Mouse (Mus musculus) liver, embryonic 13.5 days (tissue): ENCODE results near the gene 9530003J23Rik. TPM values are rescaled to one million over a fixed set of nuclear protein-coding genes. Genes with fewer than 3 reads are reported as not detected.

Experiments
- ATAC-seq: fragments of 200-750 bp; cut with Nextera tagmentation; 2 replicates; pipeline ENCODE4 v1.8.0; 2017; ENCODE audit warnings: low read depth, mild to moderate bottlenecking, moderate number of reproducible peaks, moderate library complexity
- DNase-seq: peaks from one replicate; pipeline ENCODE4 v3.0.0; 2022
- H3K27ac ChIP-seq: fragments of 300-500 bp; sonication (generic); 2 replicates; pipeline ENCODE4 v1.5.1; 2015; ENCODE audit warnings: moderate library complexity, mild to moderate bottlenecking, inconsistent platforms
- H3K27me3 ChIP-seq: fragments of 300-500 bp; sonication (generic); 2 replicates; pipeline ENCODE4 v1.6.1; 2015; ENCODE audit warnings: mild to moderate bottlenecking, inconsistent platforms
- H3K36me3 ChIP-seq: fragments of 300-500 bp; sonication (generic); 2 replicates; pipeline ENCODE4 v1.6.1; 2015; ENCODE audit warnings: mild to moderate bottlenecking, inconsistent platforms
- H3K4me1 ChIP-seq: fragments of 300-500 bp; sonication (generic); replicated peaks from 2 replicates; pipeline ENCODE4 v1.6.1; 2015; ENCODE audit warnings: inconsistent platforms
- H3K4me2 ChIP-seq: fragments of 300-500 bp; sonication (generic); 2 replicates; pipeline ENCODE4 v1.6.1; 2015; ENCODE audit warnings: inconsistent platforms, mild to moderate bottlenecking, moderate library complexity
- H3K4me3 ChIP-seq: fragments of 300-500 bp; sonication (generic); replicated peaks from 2 replicates; pipeline ENCODE4 v1.5.1; 2015; ENCODE audit warnings: mild to moderate bottlenecking, inconsistent platforms
- H3K9ac ChIP-seq: fragments of 300-500 bp; sonication (generic); 2 replicates; pipeline ENCODE4 v1.6.1; 2015; ENCODE audit warnings: mild to moderate bottlenecking, inconsistent platforms
- H3K9me3 ChIP-seq: fragments of 300-500 bp; sonication (generic); replicated peaks from 2 replicates; pipeline ENCODE4 v1.6.1; 2016; ENCODE audit warnings: inconsistent platforms
- WGBS: fragments of 180-500 bp; shearing (Covaris S2); methylation state at CpG from one replicate; pipeline ENCODE4 v1.1.7; 2015; ENCODE audit not compliant: insufficient replicate concordance; 5-methylcytosine and 5-hydroxymethylcytosine counted together
- polyA plus RNA-seq: library from polyadenylated mRNA; unstranded; fragments of >200 nt; fragmentation: Nextera tagmentation; extraction: Ambion mirVana; gene quantifications from 2 replicates; pipeline ENCODE4 v1.2.1, GENCODE M21; 2015

9530003J23Rik gene
- polyA plus RNA-seq, 1 experiment from 2014 or later: not detected

GRCm38 (mm10) chr10:117208221-117208620 is 30.3 kb downstream of the 9530003J23Rik start:
- H3K36me3 ChIP-seq: no peaks in the 10 kb centered on the region
- ATAC-seq (no peak), DNase-seq (no peak)
- no peak overlapping the region for H3K27ac ChIP-seq
- 78% methylated on average over 15 of the region's 15 CpGs for WGBS
- H3K4me1 ChIP-seq: peaks cover 11% of the 10 kb centered on the region
- no peaks in the 10 kb centered on the region for H3K9me3 ChIP-seq
- H3K4me2 ChIP-seq: no peak overlapping the region
- H3K4me3 ChIP-seq: no peak overlapping the region
- H3K9ac ChIP-seq: no peak overlapping the region
- H3K27me3 ChIP-seq: 0 out of 2 replicates have a peak, but pooled peaks cover 6% of the 10 kb centered on the region

DNA sequence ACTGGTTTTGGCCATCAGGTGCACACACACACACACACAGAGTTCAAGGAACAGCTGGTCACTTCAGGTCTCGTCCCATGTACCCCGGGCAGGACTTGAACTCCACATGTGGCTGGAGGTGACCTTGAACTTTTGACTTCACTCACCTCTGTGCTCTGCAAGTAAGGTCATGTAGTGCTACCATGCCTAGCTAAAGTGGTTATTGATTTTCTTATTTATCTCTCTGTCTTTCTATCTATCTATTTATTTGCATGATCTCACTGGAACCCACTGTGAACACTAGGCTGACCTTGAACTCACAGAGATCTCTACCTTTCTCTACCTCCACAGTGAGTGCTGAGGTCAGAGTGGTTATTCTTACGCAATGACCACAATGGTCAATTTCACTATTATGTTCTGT is 32.4 kb downstream of the 9530003J23Rik start:
- 0 out of 2 replicates have a peak, but pooled peaks cover 6% of the 10 kb centered on the region for H3K27me3 ChIP-seq
- H3K9me3 ChIP-seq: no peaks in the 10 kb centered on the region
- H3K4me3 ChIP-seq: no peak overlapping the region
- no peak overlapping the region for H3K27ac ChIP-seq
- 72% methylated on average over 3 of the region's 3 CpGs for WGBS
- DNase-seq (no peak), ATAC-seq (no peak)
- H3K9ac ChIP-seq: no peak overlapping the region
- no peak overlapping the region for H3K4me2 ChIP-seq
- H3K36me3 ChIP-seq: no peaks in the 10 kb centered on the region
- peaks cover 12% of the 10 kb centered on the region for H3K4me1 ChIP-seq

DNA sequence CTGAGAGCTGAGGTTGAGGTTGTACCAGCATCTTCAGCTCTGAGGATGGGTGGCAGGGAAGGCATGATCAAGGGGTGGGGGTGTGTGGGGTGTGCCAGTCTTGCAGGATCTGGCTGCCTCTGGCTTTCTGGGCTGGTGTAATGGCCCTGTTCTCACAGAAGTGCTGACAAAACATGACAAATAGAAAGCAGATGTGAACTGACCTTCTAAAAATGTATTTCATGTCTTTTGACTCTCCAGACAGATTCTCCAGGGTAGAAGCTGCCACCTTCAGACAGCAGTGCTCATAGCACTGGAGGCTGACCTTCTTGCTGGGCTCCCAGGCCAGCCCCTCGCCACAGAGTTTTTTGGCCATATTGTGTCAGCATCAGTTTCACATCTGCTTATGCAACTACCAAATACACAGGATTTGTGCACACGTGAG is 34.9 kb downstream of the 9530003J23Rik start:
- H3K27ac ChIP-seq: no peak overlapping the region
- no peak overlapping the region for H3K4me3 ChIP-seq
- H3K9me3 ChIP-seq: no peaks in the 10 kb centered on the region
- ATAC-seq: no peak
- H3K4me1 ChIP-seq: peaks cover 7% of the 10 kb centered on the region; the same call in 1 of the 2 replicates
- DNase-seq: no peak
- peaks cover 12% of the 10 kb centered on the region; the same call in 1 of the 2 replicates for H3K27me3 ChIP-seq
- H3K36me3 ChIP-seq: no peaks in the 10 kb centered on the region
- 71% methylated on average over 2 of the region's 2 CpGs for WGBS
- no peak overlapping the region for H3K9ac ChIP-seq
- no peak overlapping the region for H3K4me2 ChIP-seq

- Histone ChIP-seq H3K36me3 (no peaks in the 10 kb centered on the region), H3K4me2 (no peak overlapping the region), H3K9me3 (no peaks in the 10 kb centered on the region), H3K4me3 (no peak overlapping the region), H3K27me3 (peaks cover 12% of the 10 kb centered on the region; the same call in 1 of the 2 replicates), H3K9ac (no peak overlapping the region), H3K4me1 (peaks cover 7% of the 10 kb centered on the region; the same call in 1 of the 2 replicates), H3K27ac (no peak overlapping the region)
- ATAC-seq (no peak), DNase-seq (no peak)
- WGBS: 55% methylated on average over 17 of the region's 17 CpGs
These were observed 35.4 kb downstream of the 9530003J23Rik start for GRCm38 (mm10) chr10:117202981-117203557.

DNA sequence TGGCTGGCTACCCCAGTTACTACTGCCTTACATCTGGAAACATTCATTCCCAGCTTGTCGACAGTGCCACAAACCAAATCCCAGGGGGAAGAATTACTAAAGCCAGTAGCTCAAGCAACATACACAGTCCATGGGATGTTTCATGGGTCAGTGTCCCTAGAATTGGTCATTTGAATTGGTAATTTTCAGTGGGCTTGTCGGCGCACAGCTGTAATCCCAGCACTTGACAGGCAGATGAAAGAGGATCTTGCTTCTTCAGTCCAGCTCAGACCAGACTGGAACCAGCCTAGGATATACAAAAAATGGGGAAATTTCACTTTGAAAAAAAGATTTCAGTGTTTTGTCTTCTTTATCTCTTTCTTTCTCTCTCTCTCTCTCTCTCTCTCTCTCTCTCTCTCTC is 38.8 kb downstream of the 9530003J23Rik start:
- WGBS: 73% methylated on average over 3 of the region's 3 CpGs

GRCm38 (mm10) chr10:117196696-117197095 is 41.8 kb downstream of the 9530003J23Rik start:
- no peaks in the 10 kb centered on the region for H3K36me3 ChIP-seq
- peaks cover 6% of the 10 kb centered on the region; the same call in 1 of the 2 replicates for H3K27me3 ChIP-seq
- DNase-seq: no peak
- 0 out of 2 replicates have a peak, but pooled peaks cover 7% of the 10 kb centered on the region for H3K4me1 ChIP-seq
- 73% methylated on average over 3 of the region's 3 CpGs for WGBS
- no peak overlapping the region for H3K4me3 ChIP-seq
- no peak overlapping the region for H3K4me2 ChIP-seq
- H3K9ac ChIP-seq: no peak overlapping the region
- no peak for ATAC-seq
- no peak overlapping the region for H3K27ac ChIP-seq
- no peaks in the 10 kb centered on the region for H3K9me3 ChIP-seq

More for the DNA sequence above, 38.8 kb downstream of the 9530003J23Rik start:
- no peaks in the 10 kb centered on the region for H3K9me3 ChIP-seq
- H3K4me3 ChIP-seq: no peak overlapping the region
- ATAC-seq (no peak), DNase-seq (no peak)
- H3K27ac ChIP-seq: no peak overlapping the region
- no peaks in the 10 kb centered on the region for H3K36me3 ChIP-seq
- H3K4me2 ChIP-seq: no peak overlapping the region
- no peak overlapping the region for H3K9ac ChIP-seq
- peaks cover 9% of the 10 kb centered on the region; the same call in 1 of the 2 replicates for H3K27me3 ChIP-seq
- peaks cover 11% of the 10 kb centered on the region; the same call in 1 of the 2 replicates for H3K4me1 ChIP-seq

- WGBS: 88% methylated on average over 4 of the region's 4 CpGs
- no peak overlapping the region for H3K9ac ChIP-seq
- peaks cover 6% of the 10 kb centered on the region; the same call in 1 of the 2 replicates for H3K27me3 ChIP-seq
- H3K4me2 ChIP-seq: no peak overlapping the region
- H3K36me3 ChIP-seq: no peaks in the 10 kb centered on the region
- 0 out of 2 replicates have a peak, but pooled peaks cover 7% of the 10 kb centered on the region for H3K4me1 ChIP-seq
- DNase-seq (no peak), ATAC-seq (no peak)
- H3K27ac ChIP-seq: no peak overlapping the region
- no peaks in the 10 kb centered on the region for H3K9me3 ChIP-seq
- no peak overlapping the region for H3K4me3 ChIP-seq
These were observed 42.8 kb downstream of the 9530003J23Rik start for GRCm38 (mm10) chr10:117195748-117196147.

DNA sequence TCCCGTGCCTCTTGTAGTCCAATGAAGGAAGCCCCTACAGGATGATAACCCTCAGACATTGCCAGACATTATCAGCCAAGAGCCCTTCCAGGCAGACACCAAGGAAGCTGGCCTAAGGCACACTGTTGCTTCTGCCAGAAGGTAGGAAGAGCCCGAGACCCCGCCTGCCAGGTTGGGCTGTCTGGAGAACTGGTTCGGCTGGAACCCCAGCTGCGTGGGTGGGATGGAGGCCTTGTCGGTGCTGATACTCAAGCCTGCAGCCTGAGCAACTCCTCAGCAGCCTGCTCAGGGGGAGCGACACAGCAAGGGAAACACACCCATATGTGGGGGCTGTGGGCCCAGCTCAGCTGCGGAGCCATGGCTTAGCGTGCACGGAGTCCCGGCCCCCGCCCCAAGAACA is 43.5 kb downstream of the 9530003J23Rik start:
- Histone ChIP-seq H3K36me3 (no peaks in the 10 kb centered on the region), H3K4me3 (no peak overlapping the region), H3K4me1 (0 out of 2 replicates have a peak, but pooled peaks cover 7% of the 10 kb centered on the region), H3K27me3 (peaks cover 6% of the 10 kb centered on the region; the same call in 1 of the 2 replicates), H3K9me3 (no peaks in the 10 kb centered on the region), H3K4me2 (no peak overlapping the region), H3K27ac (no peak overlapping the region), H3K9ac (no peak overlapping the region)
- ATAC-seq: no peak
- 81% methylated on average over 12 of the region's 12 CpGs for WGBS
- no peak for DNase-seq

GRCm38 (mm10) chr10:117193364-117193763 is 45.1 kb downstream of the 9530003J23Rik start:
- no peak overlapping the region for H3K4me3 ChIP-seq
- H3K36me3 ChIP-seq: no peaks in the 10 kb centered on the region
- H3K9ac ChIP-seq: no peak overlapping the region
- H3K9me3 ChIP-seq: no peaks in the 10 kb centered on the region
- no peak overlapping the region for H3K27ac ChIP-seq
- H3K4me2 ChIP-seq: no peak overlapping the region
- ATAC-seq: no peak
- WGBS: 75% methylated on average over 5 of the region's 5 CpGs
- no peak for DNase-seq
- no peaks in the 10 kb centered on the region for H3K27me3 ChIP-seq
- H3K4me1 ChIP-seq: 0 out of 2 replicates have a peak, but pooled peaks cover 7% of the 10 kb centered on the region

- Histone ChIP-seq H3K4me1 (peaks cover 22% of the 10 kb centered on the region), H3K4me2 (no peak overlapping the region), H3K9ac (no peak overlapping the region), H3K27me3 (no peaks in the 10 kb centered on the region), H3K27ac (no peak overlapping the region), H3K9me3 (no peaks in the 10 kb centered on the region), H3K36me3 (no peaks in the 10 kb centered on the region), H3K4me3 (no peak overlapping the region)
- no peak for DNase-seq
- no peak for ATAC-seq
- WGBS: 45% methylated on average over 9 of the region's 9 CpGs
These were observed 53.0 kb downstream of the 9530003J23Rik start for GRCm38 (mm10) chr10:117185399-117186089.
